ENCODE assay signal across 33 mouse cellular contexts in genomic region chr1:138258758-138259157, GRCm38 (mm10). TPM values are rescaled to one million over a fixed set of nuclear protein-coding genes. Genes with fewer than 3 reads are reported as not detected.
DNase-seq lines count a peak whose midpoint lies in the region; ATAC-seq lines count a peak whose summit lies in the region.
"Had no signal": no experiment of that assay in that cellular context is flagged by ENCODE, and none has a peak within 500 bp of the region (broad histone marks: within the 10 kb centered on the region; RNA-seq: fewer than 3 reads in every experiment).

No protein-coding gene starts in this region.

- intact Hi-C loops in left cerebral cortex, postnatal 25 days (cut with DNase I), result loop anchor here (10.0 kb wide), 1 partner anchor 114 kb away; no protein-coding TSS in a partner anchor

- DNase-seq in 3T3-L1 (ENCODE audit: low read depth, low spot score), result peak; percentile 61
- peak; percentile 45 for DNase-seq in CD4-positive, CD25-positive, alpha-beta regulatory T cell, adult 2 months (ENCODE audit: low read depth, low spot score)
- DNase-seq in NIH3T3 (ENCODE audit: low read depth), result peak; percentile 28
- DNase-seq in adipocyte (ENCODE audit: low spot score), result no peak
- DNase-seq in left cerebral cortex, postnatal 25 days (ENCODE audit: low spot score in 2 of 2), result no peak
- DNase-seq in layer of hippocampus, adult 18-20 months (ENCODE audit: low spot score in 2 of 2), result no peak
- DNase-seq: adrenal gland, adult 8-10 months; adrenal gland, postnatal 25 days; cerebellum, adult 11-12 months; cerebellum, adult 8-10 months; cerebellum, postnatal 14 days; forebrain, postnatal 0 days; gastrocnemius, adult 2 months; gastrocnemius, postnatal 14 days; heart, adult 18-20 months; heart, postnatal 14 days; heart, postnatal 4 days; kidney, adult 11 months had no signal

- ATAC-seq in inflammation-experienced regulatory T-cells, adult 6 months, result peak; percentile 88
- ATAC-seq: forebrain, embryonic 14.5 days; forebrain, postnatal 0 days; hindbrain, postnatal 0 days; intestine, embryonic 15.5 days; Patski had no signal

RNA-seq across cellular contexts. Expression of gene Atp6v1g3, which starts 14.8 kb away (rescaled TPM):
- polyA plus RNA-seq in inflammation-experienced regulatory T-cells, adult 6 months (2017; shearing (Covaris generic)), result 1 to 10 TPM in 1 of 3 experiments, under 1 TPM in 2; 0.50 to 2.9 (median 0.82) TPM
- total RNA-seq in left cerebral cortex, postnatal 25 days (2021), result not detected
- not detected for total RNA-seq in layer of hippocampus, adult 18-20 months (2021)
- total RNA-seq: adrenal gland, adult 8-10 months; adrenal gland, postnatal 25 days; ES-E14; forebrain, postnatal 0 days; gastrocnemius, adult 2 months; gastrocnemius, postnatal 14 days; gastrocnemius, postnatal 4 days; heart, adult 18-20 months; heart, postnatal 14 days; heart, postnatal 4 days; hindbrain, postnatal 0 days had no signal
- polyA plus RNA-seq: brain, embryonic 14.5 days; embryonic facial prominence, embryonic 11.5 days; forebrain, embryonic 11.5 days; forebrain, embryonic 14.5 days; forebrain, postnatal 0 days; frontal cortex, adult 2 months; heart, embryonic 13.5 days; heart, embryonic 16.5 days; hindbrain, embryonic 11.5 days; hindbrain, embryonic 14.5 days; hindbrain, postnatal 0 days; intestine, embryonic 15.5 days; Patski had no signal

Comparison
In these comparisons a context has a peak if more than half of its experiments do, and no peak if none do; other contexts are left out.
1. DNase-seq: peak in 3T3-L1 (single experiment), CD4-positive, CD25-positive, alpha-beta regulatory T cell, adult 2 months (single experiment) and NIH3T3 (single experiment); none in adipocyte (single experiment), left cerebral cortex, postnatal 25 days (0 of 2) and layer of hippocampus, adult 18-20 months (0 of 2).